Comparison of ENCODE assay signal across 11 mouse cellular contexts in genomic region chr9:41978366-41978765, GRCm38 (mm10).
"Had no signal": no experiment of that assay in that cellular context is flagged by ENCODE, and none has a peak within 500 bp of the region (broad histone marks: within the 10 kb centered on the region; RNA-seq: fewer than 3 reads in every experiment).

No protein-coding gene starts in this region.

- H3K9ac ChIP-seq: limb, embryonic 15.5 days; liver, embryonic 14.5 days; midbrain, embryonic 13.5 days had no signal

- H3K4me1 ChIP-seq: midbrain, embryonic 13.5 days had no signal

- ATAC-seq: lung, postnatal 0 days; midbrain, embryonic 13.5 days had no signal

- H3K9me3 ChIP-seq: limb, embryonic 15.5 days had no signal

- H3K27me3 ChIP-seq: limb, embryonic 15.5 days; midbrain, embryonic 13.5 days had no signal

- DNase-seq: kidney, postnatal 25 days; layer of hippocampus, adult 9-11 months; layer of hippocampus, postnatal 36 days; lung, adult 18-20 months; lung, postnatal 36 days; right cerebral cortex, adult 18-20 months; right cerebral cortex, postnatal 25 days had no signal

- H3K27ac ChIP-seq: limb, embryonic 15.5 days; liver, embryonic 14.5 days; midbrain, embryonic 13.5 days had no signal

- H3K4me3 ChIP-seq: limb, embryonic 15.5 days; midbrain, embryonic 13.5 days had no signal

- H3K4me2 ChIP-seq: limb, embryonic 15.5 days; midbrain, embryonic 13.5 days had no signal
